Mouse (Mus musculus): Measurements from ENCODE around the gene Zfp622. TPM values are rescaled to one million over a fixed set of nuclear protein-coding genes. Genes with fewer than 3 reads are reported as not detected.
"Not testable (repeated sequence)": the region's sequence is repeated elsewhere in the genome, so short reads cannot be mapped to it uniquely, and the experiment has no call there.

Gene Zfp622
- polyA plus RNA-seq, 1 experiment from 2014 or later, result 31.6 TPM

- Histone ChIP-seq H3K4me3 (replicated peaks) (no peak overlapping the region), H3K9me3 (no peaks in the 10 kb centered on the region), H3K9ac (no peak overlapping the region), H3K27me3 (replicated peaks) (no peaks in the 10 kb centered on the region), H3K36me3 (no peaks in the 10 kb centered on the region), H3K4me2 (no peak overlapping the region), H3K4me1 (no peaks in the 10 kb centered on the region), H3K27ac (no peak overlapping the region)
- 89% methylated on average over 4 of the region's 4 CpGs for WGBS
- ATAC-seq (ENCODE audit: insufficient read depth, low FRiP score, low read depth), result no peak
Observed at GRCm38 (mm10) chr15:25974352-25974751, 9.8 kb upstream of the Zfp622 start.

GRCm38 (mm10) chr15:25975810-25976209, 8.4 kb upstream of the Zfp622 start:
- Histone ChIP-seq H3K27ac (no peak overlapping the region), H3K4me3 (replicated peaks) (no peak overlapping the region), H3K36me3 (no peaks in the 10 kb centered on the region), H3K27me3 (replicated peaks) (no peaks in the 10 kb centered on the region), H3K9ac (no peak overlapping the region), H3K4me1 (no peaks in the 10 kb centered on the region), H3K9me3 (no peaks in the 10 kb centered on the region), H3K4me2 (no peak overlapping the region)
- ATAC-seq (ENCODE audit: insufficient read depth, low FRiP score, low read depth), result no peak
- 84% methylated on average over 6 of the region's 6 CpGs for WGBS

- not testable (repeated sequence) for ATAC-seq (ENCODE audit: insufficient read depth, low FRiP score, low read depth)
Observed at GRCm38 (mm10) chr15:25983614-25984013, 552 bp upstream of the Zfp622 start.

GRCm38 (mm10) chr15:25984734-25985492, 747 bp downstream of the Zfp622 start:
- Histone ChIP-seq H3K36me3 (peaks cover 15% of the 10 kb centered on the region; the same call in 1 of the 2 replicates), H3K27me3 (replicated peaks) (no peaks in the 10 kb centered on the region), H3K9me3 (no peaks in the 10 kb centered on the region), H3K4me3 (replicated peaks) (peak overlapping the region; percentile 97), H3K27ac (peak overlapping the region; percentile 96), H3K9ac (peak overlapping the region; percentile 62), H3K4me1 (peaks cover 13% of the 10 kb centered on the region; the same call in 1 of the 2 replicates), H3K4me2 (peak overlapping the region; percentile 82)
- no peak for ATAC-seq (ENCODE audit: insufficient read depth, low FRiP score, low read depth)
- under 1% methylated on average over 71 of the region's 71 CpGs for WGBS

More at GRCm38 (mm10) chr15:25983614-25984013, 552 bp upstream of the Zfp622 start:
- peak overlapping the region; percentile 97 for H3K4me3 ChIP-seq (replicated peaks)
- not testable (repeated sequence) for H3K27me3 ChIP-seq (replicated peaks); H3K9me3 ChIP-seq
- H3K27ac ChIP-seq, result peak overlapping the region; percentile 86
- WGBS, result 15% methylated on average over 6 of the region's 6 CpGs
- H3K4me1 ChIP-seq, result peaks cover 13% of the 10 kb centered on the region; the same call in 1 of the 2 replicates
- peak overlapping the region; percentile 54; the same call in 1 of the 2 replicates for H3K9ac ChIP-seq
- H3K4me2 ChIP-seq, result peak overlapping the region; percentile 82
- peaks cover 15% of the 10 kb centered on the region; the same call in 1 of the 2 replicates for H3K36me3 ChIP-seq

GRCm38 (mm10) chr15:25992992-25993727, 9.0 kb downstream of the Zfp622 start:
- H3K4me2 ChIP-seq, result no peak overlapping the region
- H3K27me3 ChIP-seq (replicated peaks), result no peaks in the 10 kb centered on the region
- H3K4me3 ChIP-seq (replicated peaks), result no peak overlapping the region
- ATAC-seq (ENCODE audit: insufficient read depth, low FRiP score, low read depth), result no peak
- 56% methylated on average over 8 of the region's 8 CpGs for WGBS
- no peak overlapping the region for H3K9ac ChIP-seq
- no peak overlapping the region for H3K27ac ChIP-seq
- H3K9me3 ChIP-seq, result no peaks in the 10 kb centered on the region
- H3K4me1 ChIP-seq, result peaks cover 3% of the 10 kb centered on the region; the same call in 1 of the 2 replicates
- H3K36me3 ChIP-seq, result peaks cover 44% of the 10 kb centered on the region

- H3K27ac ChIP-seq, result no peak overlapping the region
- H3K9me3 ChIP-seq, result no peaks in the 10 kb centered on the region
- WGBS, result 35% methylated on average over 2 of the region's 2 CpGs
- H3K4me3 ChIP-seq (replicated peaks), result no peak overlapping the region
- H3K27me3 ChIP-seq (replicated peaks), result no peaks in the 10 kb centered on the region
- H3K9ac ChIP-seq, result no peak overlapping the region
- no peaks in the 10 kb centered on the region for H3K4me1 ChIP-seq
- no peak for ATAC-seq (ENCODE audit: insufficient read depth, low FRiP score, low read depth)
- H3K4me2 ChIP-seq, result no peak overlapping the region
- H3K36me3 ChIP-seq, result peaks cover 40% of the 10 kb centered on the region
Observed at GRCm38 (mm10) chr15:25995521-25995920, 11.4 kb downstream of the Zfp622 start.

- not testable (repeated sequence) for H3K27ac ChIP-seq; H3K9me3 ChIP-seq; H3K9ac ChIP-seq; H3K4me3 ChIP-seq (replicated peaks); H3K27me3 ChIP-seq (replicated peaks); H3K4me2 ChIP-seq; ATAC-seq (ENCODE audit: insufficient read depth, low FRiP score, low read depth); H3K4me1 ChIP-seq
- peaks cover 21% of the 10 kb centered on the region for H3K36me3 ChIP-seq
- WGBS, result 70% methylated on average over 5 of the region's 5 CpGs
Observed at GRCm38 (mm10) chr15:25999545-25999944, 15.4 kb downstream of the Zfp622 start.

- no peak overlapping the region for H3K4me3 ChIP-seq (replicated peaks)
- H3K27ac ChIP-seq, result no peak overlapping the region
- H3K4me1 ChIP-seq, result no peaks in the 10 kb centered on the region
- H3K9me3 ChIP-seq, result no peaks in the 10 kb centered on the region
- no peaks in the 10 kb centered on the region for H3K36me3 ChIP-seq
- H3K4me2 ChIP-seq, result no peak overlapping the region
- H3K27me3 ChIP-seq (replicated peaks), result no peaks in the 10 kb centered on the region
- WGBS, result 62% methylated on average over 3 of the region's 3 CpGs
- H3K9ac ChIP-seq, result no peak overlapping the region
- ATAC-seq (ENCODE audit: insufficient read depth, low FRiP score, low read depth), result no peak
Observed at GRCm38 (mm10) chr15:26008621-26009020, 24.5 kb downstream of the Zfp622 start.

- ATAC-seq (ENCODE audit: insufficient read depth, low FRiP score, low read depth), result no peak
- H3K9ac ChIP-seq, result no peak overlapping the region
- WGBS, result 63% methylated on average over 4 of the region's 4 CpGs
- no peaks in the 10 kb centered on the region for H3K27me3 ChIP-seq (replicated peaks)
- no peak overlapping the region for H3K27ac ChIP-seq
- no peak overlapping the region for H3K4me2 ChIP-seq
- no peaks in the 10 kb centered on the region for H3K9me3 ChIP-seq
- no peaks in the 10 kb centered on the region for H3K4me1 ChIP-seq
- H3K36me3 ChIP-seq, result no peaks in the 10 kb centered on the region
- H3K4me3 ChIP-seq (replicated peaks), result no peak overlapping the region
Observed at GRCm38 (mm10) chr15:26012891-26013290, 28.7 kb downstream of the Zfp622 start.

- Histone ChIP-seq H3K27ac (no peak overlapping the region), H3K4me1 (no peaks in the 10 kb centered on the region), H3K9me3 (no peaks in the 10 kb centered on the region), H3K27me3 (replicated peaks) (no peaks in the 10 kb centered on the region), H3K9ac (no peak overlapping the region), H3K36me3 (no peaks in the 10 kb centered on the region), H3K4me2 (no peak overlapping the region), H3K4me3 (replicated peaks) (no peak overlapping the region)
- no peak for ATAC-seq (ENCODE audit: insufficient read depth, low FRiP score, low read depth)
- WGBS, result 25% methylated on average over 14 of the region's 14 CpGs
Observed at GRCm38 (mm10) chr15:26015979-26016665, 32.0 kb downstream of the Zfp622 start.

GRCm38 (mm10) chr15:26021721-26022120, 37.6 kb downstream of the Zfp622 start:
- H3K4me1 ChIP-seq, result no peaks in the 10 kb centered on the region
- H3K36me3 ChIP-seq, result no peaks in the 10 kb centered on the region
- H3K27ac ChIP-seq, result no peak overlapping the region
- H3K4me2 ChIP-seq, result no peak overlapping the region
- WGBS, result 84% methylated on average over 8 of the region's 8 CpGs
- no peak for ATAC-seq (ENCODE audit: insufficient read depth, low FRiP score, low read depth)
- H3K4me3 ChIP-seq (replicated peaks), result no peak overlapping the region
- H3K9ac ChIP-seq, result no peak overlapping the region
- no peaks in the 10 kb centered on the region for H3K27me3 ChIP-seq (replicated peaks)
- H3K9me3 ChIP-seq, result no peaks in the 10 kb centered on the region

- ATAC-seq (ENCODE audit: insufficient read depth, low FRiP score, low read depth), result no peak
- no peak overlapping the region for H3K4me2 ChIP-seq
- WGBS, result 87% methylated on average over 5 of the region's 5 CpGs
- H3K36me3 ChIP-seq, result no peaks in the 10 kb centered on the region
- H3K9me3 ChIP-seq, result no peaks in the 10 kb centered on the region
- H3K9ac ChIP-seq, result no peak overlapping the region
- no peak overlapping the region for H3K4me3 ChIP-seq (replicated peaks)
- H3K27me3 ChIP-seq (replicated peaks), result no peaks in the 10 kb centered on the region
- H3K4me1 ChIP-seq, result no peaks in the 10 kb centered on the region
- no peak overlapping the region for H3K27ac ChIP-seq
Observed at GRCm38 (mm10) chr15:26022636-26023035, 38.5 kb downstream of the Zfp622 start.

Data from stomach, embryonic 15.5 days (tissue).